Mouse (Mus musculus): Measurements from ENCODE around the gene Ccnd2.

DNA sequence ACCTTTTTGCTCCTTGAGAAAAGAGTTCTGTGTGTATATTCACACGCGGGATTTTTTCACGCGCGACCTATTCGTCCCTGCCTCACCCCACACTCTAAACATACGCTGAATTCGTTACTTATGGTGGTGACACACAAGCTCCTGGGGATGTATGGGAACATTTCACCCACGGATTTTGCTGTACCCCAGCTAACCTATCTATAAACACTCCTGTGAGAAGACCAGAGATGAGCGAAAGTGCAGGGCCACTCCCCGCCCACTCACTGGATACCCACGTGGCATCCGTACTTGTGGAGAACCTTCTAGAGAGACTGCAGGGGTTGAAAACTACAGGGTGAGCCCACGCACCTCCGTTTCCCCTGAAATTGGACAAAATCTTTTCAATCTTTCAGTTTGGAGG lies 3.5 kb upstream of the Ccnd2 start:
- TF ChIP-seq USF1 (IDR thresholded peaks at IDR 0.05; ENCODE audit: low read depth) (no peak), MAX (IDR thresholded peaks at IDR 0.05) (no peak), CTCF (IDR thresholded peaks at IDR 0.05; ENCODE audit: control insufficient read depth, insufficient read depth, insufficient read length) (no peak), MYOG (IDR thresholded peaks at IDR 0.05; ENCODE audit: control insufficient read depth, extremely low read depth, insufficient read length) (no peak), FOSL1 (IDR thresholded peaks at IDR 0.05; ENCODE audit: insufficient read depth, low read length, poor library complexity, severe bottlenecking) (no peak), CEBPB (IDR thresholded peaks at IDR 0.05; ENCODE audit: low read depth) (no peak), MYOD1 (IDR thresholded peaks at IDR 0.05; ENCODE audit: control insufficient read depth, insufficient read length, low read depth) (no peak)

All from C2C12 (cell line).